Mouse (Mus musculus) testis, adult 2 months (tissue): ENCODE results near the gene Mrpl4.

Experiments used
- CTCF ChIP-seq: fragments of 200-500 bp; IDR thresholded peaks from 2 replicates; pipeline ENCODE4 v1.5.1; 2012; ENCODE audit warnings: low read depth, mild to moderate bottlenecking, inconsistent platforms, low read length, moderate library complexity; ENCODE audit not compliant: control insufficient read depth, insufficient read depth, insufficient replicate concordance
- POLR2A ChIP-seq: fragments of 200-500 bp; IDR thresholded peaks from 2 replicates; pipeline ENCODE4 v1.6.1; 2012; ENCODE audit warnings: low read depth, mild to moderate bottlenecking, inconsistent platforms, low read length, moderate library complexity; ENCODE audit not compliant: control insufficient read depth

- TF ChIP-seq POLR2A, result no peak
- TF ChIP-seq CTCF, result no peak
Measured at GRCm38 (mm10) chr9:21025258-21025810, 22.8 kb downstream of the Mrpl4 start.
